Mouse (Mus musculus): ENCODE results near the gene 0610009B22Rik.

The 0610009B22Rik gene

DNA sequence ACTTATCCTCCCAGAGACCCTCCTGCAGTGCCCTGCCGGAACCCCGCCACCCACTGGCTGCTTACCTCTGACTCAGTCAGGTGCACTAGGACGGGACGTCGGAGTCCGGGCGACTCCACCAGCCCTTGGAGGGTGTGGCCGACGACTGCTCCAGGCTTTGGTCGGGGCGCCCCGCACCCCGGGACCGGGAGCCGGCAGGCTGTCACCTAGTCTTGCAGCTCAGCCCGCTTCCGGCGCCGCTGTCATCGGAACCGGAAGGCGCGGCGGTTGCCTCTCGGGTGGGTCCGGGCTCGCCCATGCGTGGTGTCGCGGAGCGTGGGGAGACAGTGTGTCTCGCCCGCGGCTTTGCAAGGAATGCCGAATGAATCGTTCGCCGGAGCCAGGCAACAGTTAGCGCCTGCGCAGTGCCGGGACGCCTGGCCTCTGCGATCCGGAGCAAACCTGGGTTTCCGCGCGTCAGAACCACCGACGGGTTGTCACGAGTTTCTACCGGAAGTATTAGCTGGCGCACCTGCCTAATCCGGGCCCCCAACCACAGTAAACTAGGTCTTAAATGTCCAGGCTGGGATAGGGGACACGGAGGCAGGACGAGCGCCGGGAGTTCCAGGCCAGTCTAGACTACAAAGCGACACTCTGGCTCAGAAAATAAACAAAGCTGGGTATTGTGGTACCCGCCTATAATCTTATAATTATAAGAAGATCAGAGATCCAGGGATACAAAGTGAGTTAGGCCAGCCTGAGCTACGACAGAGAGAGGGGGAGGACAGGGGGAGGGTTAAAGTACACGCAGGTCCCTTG, 53.0 kb downstream of the 0610009B22Rik start, which contains the start of gene Rmnd5b:
Rmnd5b (minus strand) TSS at position 372 of the 798 bp plus-strand sequence.
- DNase-seq (ENCODE audit: low spot score in 2 of 2) = peak; percentile 90
